Mouse (Mus musculus) heart, adult 2 months (tissue): Measurements from ENCODE around the gene Cys1. TPM values are rescaled to one million over a fixed set of nuclear protein-coding genes. Genes with fewer than 3 reads are reported as not detected.
A peak's percentile ranks its signal among the peaks of the same experiment; 100 is the strongest.

Experiments
- DNase-seq, 2 experiments: peaks; one replicate each; pipeline ENCODE4 v3.0.0; 2021
- H3K27ac ChIP-seq: fragments of 200-600 bp; 2 replicates; pipeline ENCODE4 v1.8.1; 2022
- H3K27me3 ChIP-seq: fragments of 200-500 bp; 2 replicates; pipeline ENCODE4 v1.6.1; 2012; ENCODE audit warnings: mild to moderate bottlenecking, low read length, inconsistent platforms, mixed read lengths; ENCODE audit not compliant: control insufficient read depth, insufficient read depth
- H3K36me3 ChIP-seq: fragments of 200-500 bp; 2 replicates; pipeline ENCODE4 v1.6.1; 2012; ENCODE audit warnings: low read length, inconsistent platforms; ENCODE audit not compliant: control insufficient read depth, insufficient read depth
- H3K4me1 ChIP-seq: fragments of 200-500 bp; 2 replicates; pipeline ENCODE4 v1.6.1; 2011; ENCODE audit warnings: low read length; ENCODE audit not compliant: control insufficient read depth, insufficient read depth
- H3K4me3 ChIP-seq: fragments of 200-600 bp; 2 replicates; pipeline ENCODE4 v1.8.1; 2022
- H3K79me2 ChIP-seq: fragments of 200-500 bp; replicated peaks from 2 replicates; pipeline ENCODE4 v1.6.1; 2012; ENCODE audit warnings: mild to moderate bottlenecking, inconsistent platforms, low read length, moderate library complexity, mixed read lengths; ENCODE audit not compliant: control insufficient read depth, insufficient read depth
- H3K9ac ChIP-seq: fragments of 200-500 bp; 2 replicates; pipeline ENCODE4 v1.6.1; 2012; ENCODE audit warnings: low read depth, mild to moderate bottlenecking, control low read depth, inconsistent platforms, low read length, mixed read lengths
- CTCF ChIP-seq: fragments of 200-600 bp; IDR thresholded peaks from 2 replicates; pipeline ENCODE4 v1.8.1; 2022; ENCODE audit warnings: antibody characterized with exemption, mild to moderate bottlenecking, moderate library complexity
- EP300 ChIP-seq: fragments of 200-500 bp; IDR thresholded peaks from 2 replicates; pipeline ENCODE4 v1.6.1; 2011; ENCODE audit warnings: low read depth, low read length, control low read depth; ENCODE audit not compliant: insufficient read depth
- POLR2A ChIP-seq: fragments of 200-500 bp; IDR thresholded peaks from 2 replicates; pipeline ENCODE4 v1.6.1; 2011; ENCODE audit warnings: mild to moderate bottlenecking, low read depth, low read length, control low read depth; ENCODE audit not compliant: insufficient read depth
- WGBS: fragments of 180-500 bp; shearing (Covaris S2); methylation state at CpG from one replicate; pipeline ENCODE4 v1.1.7; 2018; 5-methylcytosine and 5-hydroxymethylcytosine counted together
- intact Hi-C: fragments of 180-260 bp; cut with DNase I; formaldehyde crosslinking; loops from one replicate; pipeline ENCODE4 v1.15.1; 2025
- long read RNA-seq: library from polyadenylated mRNA; stranded (forward); transcript quantifications from one replicate; pipeline ENCODE4 v2.0.0, GENCODE M21; 2021
- polyA plus RNA-seq: library from polyadenylated mRNA; depleted of rRNA; stranded (reverse); fragments of >200 nt; gene quantifications from 2 replicates; pipeline ENCODE4 v1.2.3, GENCODE M21; 2012; rRNA removed
- total RNA-seq, 2 experiments: library from RNA; stranded (reverse); gene quantifications; 2 replicates each; pipeline ENCODE4 v1.2.3; 2021

Cys1 gene
- total RNA-seq (1 to 10 TPM; 3.3 to 4.0 TPM), polyA plus RNA-seq (5.6 and 7.4 TPM in 2 replicates)
- long read RNA-seq, partial matches to known transcripts = 0 of 7 reads
- long read RNA-seq, other reads (novel, unspliced or antisense) = 2 of 7 reads

DNA sequence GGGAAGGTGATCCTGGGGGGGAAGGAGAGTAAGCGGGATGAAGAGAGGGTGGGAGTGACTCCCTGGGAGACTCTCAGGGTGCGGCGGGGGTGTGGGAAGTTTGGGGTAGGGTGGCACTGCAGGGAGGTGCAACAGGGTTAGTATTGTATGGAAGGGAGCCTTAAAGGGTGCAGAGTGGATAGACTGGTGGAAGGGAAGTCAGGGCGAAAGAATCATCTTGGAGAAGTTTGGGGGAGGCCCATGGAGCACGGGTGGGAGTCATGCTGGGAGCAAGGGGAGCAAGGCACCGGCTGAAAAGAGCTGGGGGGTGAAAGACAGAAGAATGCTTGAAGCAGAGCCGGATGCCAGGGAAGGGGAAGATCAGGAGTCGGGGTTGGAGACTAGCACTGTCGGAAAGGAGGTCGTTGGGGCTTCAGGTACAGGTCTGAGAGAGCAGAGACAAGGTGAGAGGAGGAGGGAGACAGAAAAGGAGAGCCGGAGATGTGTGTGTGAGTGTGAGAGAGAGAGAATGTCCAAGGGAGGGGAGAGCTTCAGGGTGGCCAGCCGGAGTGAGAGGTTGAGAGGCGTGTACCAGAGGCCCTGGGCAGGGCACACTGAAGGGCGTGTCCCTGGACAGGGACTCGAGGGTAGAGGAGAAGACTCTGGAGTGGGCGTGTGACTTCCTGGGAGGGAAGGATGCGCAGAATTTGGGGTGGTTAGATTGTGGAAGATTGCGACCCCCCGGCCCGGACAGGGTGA, at the start of gene Cys1:
Cys1 (minus strand) TSS at position 528 of the 738 bp plus-strand sequence.
- H3K27me3 ChIP-seq = no peaks in the 10 kb centered on the region

GRCm38 (mm10) chr12:24724369-24724768, 42.8 kb upstream of the Cys1 start:
- H3K27ac ChIP-seq = no peak overlapping the region
- H3K4me3 ChIP-seq = no peak overlapping the region
- H3K27me3 ChIP-seq = no peaks in the 10 kb centered on the region
- TF ChIP-seq POLR2A (no peak), EP300 (no peak), CTCF (no peak)
- no peaks in the 10 kb centered on the region for H3K36me3 ChIP-seq
- H3K4me1 ChIP-seq = peaks cover 3% of the 10 kb centered on the region
- WGBS = 27% methylated on average over 2 of the region's 2 CpGs
- no peaks in the 10 kb centered on the region for H3K79me2 ChIP-seq
- DNase-seq = no peak
- H3K9ac ChIP-seq = no peak overlapping the region
- intact Hi-C loops = no loop called here

More for the DNA sequence above, at the start of gene Cys1:
- Histone ChIP-seq H3K79me2 (no peaks in the 10 kb centered on the region), H3K4me3 (peak within 1 kb of the TSS; percentile 59), H3K4me1 (peaks cover 9% of the 10 kb centered on the region), H3K36me3 (no peaks in the 10 kb centered on the region), H3K27ac (peak within 1 kb of the TSS; percentile 88), H3K9ac (peak within 1 kb of the TSS; percentile 85)
- peak; percentile 50 to 57 for DNase-seq
- intact Hi-C loops = loop anchor here (2.0 kb wide), 2 partner anchors 15 to 29 kb away; no protein-coding TSS in a partner anchor
- TF ChIP-seq POLR2A = peak; percentile 57; the same call in 1 of the 2 replicates
- no peak for TF ChIP-seq EP300
- WGBS = 7% methylated on average over 20 of the region's 20 CpGs

- 48% methylated on average over 4 of the region's 4 CpGs for WGBS
- Histone ChIP-seq H3K4me1 (peaks cover 3% of the 10 kb centered on the region), H3K4me3 (no peak overlapping the region), H3K79me2 (no peaks in the 10 kb centered on the region), H3K27ac (no peak overlapping the region), H3K9ac (no peak overlapping the region), H3K27me3 (no peaks in the 10 kb centered on the region), H3K36me3 (no peaks in the 10 kb centered on the region)
- no peak for TF ChIP-seq CTCF
- TF ChIP-seq POLR2A = no peak
- TF ChIP-seq EP300 = no peak
- intact Hi-C loops = no loop called here
- no peak for DNase-seq
These were observed 42.2 kb upstream of the Cys1 start for GRCm38 (mm10) chr12:24723859-24724258.

GRCm38 (mm10) chr12:24723434-24723833, 41.8 kb upstream of the Cys1 start:
- no peak for DNase-seq
- TF ChIP-seq EP300 (no peak), CTCF (no peak), POLR2A (no peak)
- H3K36me3 ChIP-seq = no peaks in the 10 kb centered on the region
- H3K79me2 ChIP-seq = no peaks in the 10 kb centered on the region
- intact Hi-C loops = no loop called here
- no peak overlapping the region for H3K27ac ChIP-seq
- no peaks in the 10 kb centered on the region for H3K27me3 ChIP-seq
- H3K4me1 ChIP-seq = peaks cover 3% of the 10 kb centered on the region
- no peak overlapping the region for H3K9ac ChIP-seq
- 28% methylated on average over 2 of the region's 2 CpGs for WGBS
- no peak overlapping the region for H3K4me3 ChIP-seq

- intact Hi-C loops = loop anchor here (1.0 to 5.0 kb wide), 2 partner anchors 70 to 231 kb away; no protein-coding TSS in a partner anchor
- Histone ChIP-seq H3K27ac (no peak overlapping the region), H3K4me1 (peaks cover 1% of the 10 kb centered on the region; the same call in 1 of the 2 replicates), H3K36me3 (no peaks in the 10 kb centered on the region; the same call in 1 of the 2 replicates), H3K79me2 (no peaks in the 10 kb centered on the region), H3K9ac (no peak overlapping the region), H3K4me3 (no peak overlapping the region), H3K27me3 (no peaks in the 10 kb centered on the region)
- no peak; the same call in none of the 2 replicates for TF ChIP-seq CTCF
- no peak for TF ChIP-seq EP300
- no peak for TF ChIP-seq POLR2A
- peak; percentile 44 to 55 for DNase-seq
- 67% methylated on average over 4 of the region's 4 CpGs for whole genome bisulfite sequencing
These were observed 35.2 kb upstream of the Cys1 start for GRCm38 (mm10) chr12:24716721-24717301.
